Mouse (Mus musculus): ENCODE data around the gene Cerkl. TPM values are rescaled to one million over a fixed set of nuclear protein-coding genes. Genes with fewer than 3 reads are reported as not detected.

The Cerkl gene
- polyA plus RNA-seq, 2 experiments: 1.2 to 5.0 TPM

- Histone ChIP-seq H3K9me3 (ENCODE audit: control insufficient read depth, low read length) (no peaks in the 10 kb centered on the region), H3K36me3 (replicated peaks; ENCODE audit: control insufficient read depth, insufficient read depth, low read depth) (no peaks in the 10 kb centered on the region), H3K4me3 (ENCODE audit: insufficient read depth in 1 of 2, low read depth in 2 of 2, low read length in 2 of 2) (no peak overlapping the region), H3K27me3 (ENCODE audit: control insufficient read depth, insufficient read depth, low read length) (peaks cover 37% of the 10 kb centered on the region), H3K27ac (no peak overlapping the region), H3K9ac (replicated peaks) (no peak overlapping the region), H3K4me1 (replicated peaks; ENCODE audit: control insufficient read depth in 2 of 2, insufficient read depth in 2 of 2, low read length in 1 of 2) (no peaks in the 10 kb centered on the region), H3K4me2 (ENCODE audit: low read depth) (no peak overlapping the region)
- ATAC-seq (ENCODE audit: insufficient read depth) (no peak), DNase-seq (ENCODE audit: low read depth in 3 of 3, low spot score in 3 of 3) (no peak)
- 49% methylated on average over 2 of the region's 2 CpGs for WGBS (ENCODE audit: insufficient replicate concordance)
- TF ChIP-seq CTCF (IDR thresholded peaks at IDR 0.05; ENCODE audit: low read depth) (no peak), EP300 (IDR thresholded peaks at IDR 0.05; ENCODE audit: low read depth) (no peak)
Measured at GRCm38 (mm10) chr2:79461861-79462260, 5.3 kb upstream of the Cerkl start.

- H3K4me1 ChIP-seq (replicated peaks; ENCODE audit: control insufficient read depth in 2 of 2, insufficient read depth in 2 of 2, low read length in 1 of 2): no peaks in the 10 kb centered on the region
- H3K4me2 ChIP-seq (ENCODE audit: low read depth): no peak overlapping the region
- DNase-seq (ENCODE audit: low read depth in 3 of 3, low spot score in 3 of 3): no peak
- no peak overlapping the region for H3K4me3 ChIP-seq (ENCODE audit: insufficient read depth in 1 of 2, low read depth in 2 of 2, low read length in 2 of 2)
- H3K9me3 ChIP-seq (ENCODE audit: control insufficient read depth, low read length): no peaks in the 10 kb centered on the region
- no peak overlapping the region for H3K27ac ChIP-seq
- peaks cover 50% of the 10 kb centered on the region for H3K27me3 ChIP-seq (ENCODE audit: control insufficient read depth, insufficient read depth, low read length)
- H3K36me3 ChIP-seq (replicated peaks; ENCODE audit: control insufficient read depth, insufficient read depth, low read depth): no peaks in the 10 kb centered on the region
- WGBS (ENCODE audit: insufficient replicate concordance): 5% methylated on average over 2 of the region's 2 CpGs
- H3K9ac ChIP-seq (replicated peaks): no peak overlapping the region
- TF ChIP-seq CTCF (IDR thresholded peaks at IDR 0.05; ENCODE audit: low read depth): no peak
- no peak for ATAC-seq (ENCODE audit: insufficient read depth)
Measured at GRCm38 (mm10) chr2:79460586-79460985, 4.0 kb upstream of the Cerkl start.

GRCm38 (mm10) chr2:79460107-79460506 lies 3.5 kb upstream of the Cerkl start:
- TF ChIP-seq CTCF (IDR thresholded peaks at IDR 0.05; ENCODE audit: low read depth) (no peak), EP300 (IDR thresholded peaks at IDR 0.05; ENCODE audit: low read depth) (no peak)
- Histone ChIP-seq H3K4me1 (replicated peaks; ENCODE audit: control insufficient read depth in 2 of 2, insufficient read depth in 2 of 2, low read length in 1 of 2) (no peaks in the 10 kb centered on the region), H3K27me3 (ENCODE audit: control insufficient read depth, insufficient read depth, low read length) (peaks cover 55% of the 10 kb centered on the region), H3K36me3 (replicated peaks; ENCODE audit: control insufficient read depth, insufficient read depth, low read depth) (no peaks in the 10 kb centered on the region), H3K27ac (no peak overlapping the region), H3K4me3 (ENCODE audit: insufficient read depth in 1 of 2, low read depth in 2 of 2, low read length in 2 of 2) (no peak overlapping the region), H3K9me3 (ENCODE audit: control insufficient read depth, low read length) (no peaks in the 10 kb centered on the region), H3K4me2 (ENCODE audit: low read depth) (no peak overlapping the region), H3K9ac (replicated peaks) (no peak overlapping the region)
- 8% methylated on average over 14 of the region's 14 CpGs for WGBS (ENCODE audit: insufficient replicate concordance)
- DNase-seq (ENCODE audit: low read depth in 3 of 3, low spot score in 3 of 3) (no peak), ATAC-seq (ENCODE audit: insufficient read depth) (no peak)

- Histone ChIP-seq H3K27me3 (ENCODE audit: control insufficient read depth, insufficient read depth, low read length) (peaks cover 63% of the 10 kb centered on the region), H3K4me3 (ENCODE audit: insufficient read depth in 1 of 2, low read depth in 2 of 2, low read length in 2 of 2) (no peak overlapping the region), H3K4me2 (ENCODE audit: low read depth) (no peak overlapping the region), H3K27ac (no peak overlapping the region), H3K36me3 (replicated peaks; ENCODE audit: control insufficient read depth, insufficient read depth, low read depth) (no peaks in the 10 kb centered on the region), H3K4me1 (replicated peaks; ENCODE audit: control insufficient read depth in 2 of 2, insufficient read depth in 2 of 2, low read length in 1 of 2) (no peaks in the 10 kb centered on the region), H3K9ac (replicated peaks) (no peak overlapping the region), H3K9me3 (ENCODE audit: control insufficient read depth, low read length) (no peaks in the 10 kb centered on the region)
- WGBS (ENCODE audit: insufficient replicate concordance): 5% methylated on average over 44 of the region's 44 CpGs
- no peak for DNase-seq (ENCODE audit: low read depth in 3 of 3, low spot score in 3 of 3)
- ATAC-seq (ENCODE audit: insufficient read depth): no peak
- TF ChIP-seq CTCF (IDR thresholded peaks at IDR 0.05; ENCODE audit: low read depth) (no peak), EP300 (IDR thresholded peaks at IDR 0.05; ENCODE audit: low read depth) (no peak)
Measured at GRCm38 (mm10) chr2:79459061-79460045, 2.8 kb upstream of the Cerkl start.

GRCm38 (mm10) chr2:79457932-79458331 lies 1.3 kb upstream of the Cerkl start:
- TF ChIP-seq CTCF (IDR thresholded peaks at IDR 0.05; ENCODE audit: low read depth): no peak
- no peaks in the 10 kb centered on the region for H3K4me1 ChIP-seq (replicated peaks; ENCODE audit: control insufficient read depth in 2 of 2, insufficient read depth in 2 of 2, low read length in 1 of 2)
- H3K27me3 ChIP-seq (ENCODE audit: control insufficient read depth, insufficient read depth, low read length): peaks cover 70% of the 10 kb centered on the region
- ATAC-seq (ENCODE audit: insufficient read depth) (no peak), DNase-seq (ENCODE audit: low read depth in 3 of 3, low spot score in 3 of 3) (no peak)
- WGBS (ENCODE audit: insufficient replicate concordance): 24% methylated on average over 3 of the region's 3 CpGs
- H3K4me2 ChIP-seq (ENCODE audit: low read depth): no peak overlapping the region
- no peak overlapping the region for H3K9ac ChIP-seq (replicated peaks)
- H3K36me3 ChIP-seq (replicated peaks; ENCODE audit: control insufficient read depth, insufficient read depth, low read depth): no peaks in the 10 kb centered on the region
- no peak overlapping the region for H3K27ac ChIP-seq
- no peak overlapping the region for H3K4me3 ChIP-seq (ENCODE audit: insufficient read depth in 1 of 2, low read depth in 2 of 2, low read length in 2 of 2)
- no peaks in the 10 kb centered on the region for H3K9me3 ChIP-seq (ENCODE audit: control insufficient read depth, low read length)

All from liver, embryonic 14.5 days (tissue).